Mouse (Mus musculus) heart, postnatal 0 days (tissue): ENCODE data around the gene Map3k7cl.

Source experiments
- CTCF ChIP-seq: IDR thresholded peaks from 2 replicates; pipeline ENCODE4 v1.5.1; 2016; ENCODE audit warnings: antibody characterized with exemption, control low read depth, low read depth
- EP300 ChIP-seq: IDR thresholded peaks from 2 replicates; pipeline ENCODE4 v1.6.1; 2016; ENCODE audit warnings: antibody characterized with exemption, low read depth

GRCm38 (mm10) chr16:87569576-87570105 is 16.5 kb downstream of the Map3k7cl start:
- TF ChIP-seq EP300 (no peak), CTCF (no peak)
